Mouse (Mus musculus): ENCODE results near the gene Gprc5d.
A peak's percentile ranks its signal among the peaks of the same experiment; 100 is the strongest.

Gprc5d gene

DNA sequence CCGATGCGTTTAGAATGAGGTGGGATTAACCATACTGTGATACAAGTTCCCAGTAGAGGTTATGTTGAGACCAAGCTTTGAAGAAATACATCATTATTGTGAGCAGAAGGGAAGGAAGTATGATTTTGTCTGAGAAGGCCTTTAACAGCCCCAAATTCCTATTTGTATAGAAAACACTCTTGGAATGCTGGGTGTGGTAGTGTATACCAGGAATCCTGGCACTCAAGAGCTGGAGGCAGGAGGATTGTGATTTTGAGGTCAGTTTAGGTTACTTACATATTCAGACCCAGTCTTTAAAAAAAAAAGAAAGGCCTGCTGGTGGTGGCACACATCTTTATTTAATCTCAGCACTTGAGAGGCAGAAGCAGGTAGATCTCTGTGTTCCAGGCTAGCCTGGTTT, 47.7 kb downstream of the Gprc5d start:
- DNase-seq (ENCODE audit: low spot score), result no peak

DNA sequence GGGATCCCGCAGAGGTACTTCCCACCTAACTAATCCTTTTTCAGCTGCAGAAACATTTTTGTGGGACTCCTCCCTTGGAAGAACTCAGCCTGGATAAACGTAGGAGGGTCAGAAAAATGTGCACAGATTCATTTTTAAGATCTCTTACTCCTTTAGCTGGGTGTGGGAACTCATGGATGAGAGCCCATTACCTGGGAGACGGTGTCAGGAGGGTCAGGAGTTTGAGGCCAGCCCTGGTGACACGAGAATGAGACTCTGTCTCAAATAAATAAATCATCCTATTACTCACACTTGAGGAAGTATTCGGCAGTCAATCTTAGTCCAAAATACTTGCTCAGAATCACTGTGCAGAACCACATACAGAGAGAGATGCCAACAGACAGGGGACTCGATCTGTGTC, 48.2 kb downstream of the Gprc5d start:
- no peak for DNase-seq (ENCODE audit: low spot score)

DNA sequence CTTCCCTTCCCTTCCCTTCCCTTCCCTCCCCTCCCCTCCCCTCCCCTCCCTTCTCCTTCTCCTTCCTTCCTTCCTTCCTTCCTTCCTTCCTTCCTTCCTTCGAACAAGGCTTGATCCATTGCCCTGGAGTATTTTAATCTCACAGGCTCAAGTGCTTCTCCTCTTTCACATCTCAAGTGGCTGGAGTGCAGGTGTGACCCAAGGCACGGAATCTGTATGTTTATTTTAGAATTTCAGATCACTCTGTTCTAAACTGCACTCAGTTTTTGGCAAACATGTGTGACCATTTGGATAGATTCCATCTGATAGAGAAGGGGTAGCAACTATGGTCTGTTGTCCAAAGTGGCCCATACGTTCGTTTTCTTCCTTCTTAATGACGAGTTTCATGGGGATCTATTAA, 49.9 kb downstream of the Gprc5d start:
- DNase-seq (ENCODE audit: low spot score), result no peak

DNA sequence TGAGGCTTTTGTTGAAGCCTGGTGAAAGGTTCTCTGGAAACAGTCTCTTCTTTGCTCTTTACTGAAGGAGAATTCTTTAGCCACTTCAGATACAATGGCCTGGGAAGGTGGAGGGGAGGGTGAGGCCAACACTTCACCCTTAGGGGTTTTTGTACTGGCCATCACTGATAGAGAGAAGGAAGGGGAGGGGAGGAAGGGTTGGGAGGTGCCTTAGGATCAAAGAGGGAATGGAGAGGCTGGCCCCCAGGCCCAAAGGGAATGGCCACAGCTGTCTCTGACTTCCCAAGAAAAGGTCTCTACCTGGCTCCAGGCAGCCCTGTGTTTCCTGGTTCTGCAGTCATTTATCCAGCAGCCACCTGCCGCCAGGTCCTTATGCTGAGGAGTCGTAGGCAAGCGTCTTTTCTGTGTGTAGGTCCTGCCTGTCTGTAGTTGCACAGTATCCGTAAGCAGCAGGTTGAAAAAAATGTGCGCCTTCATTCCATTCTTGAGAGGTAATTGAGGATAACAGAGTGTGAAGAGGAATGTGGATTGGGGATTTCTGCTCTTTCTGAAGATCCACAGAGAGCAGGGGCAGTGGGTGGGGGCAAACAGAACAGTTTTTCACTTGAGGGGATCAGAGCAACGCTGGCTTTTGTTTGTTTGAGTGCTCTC, 51.2 kb downstream of the Gprc5d start:
- no peak for DNase-seq (ENCODE audit: low spot score)

DNA sequence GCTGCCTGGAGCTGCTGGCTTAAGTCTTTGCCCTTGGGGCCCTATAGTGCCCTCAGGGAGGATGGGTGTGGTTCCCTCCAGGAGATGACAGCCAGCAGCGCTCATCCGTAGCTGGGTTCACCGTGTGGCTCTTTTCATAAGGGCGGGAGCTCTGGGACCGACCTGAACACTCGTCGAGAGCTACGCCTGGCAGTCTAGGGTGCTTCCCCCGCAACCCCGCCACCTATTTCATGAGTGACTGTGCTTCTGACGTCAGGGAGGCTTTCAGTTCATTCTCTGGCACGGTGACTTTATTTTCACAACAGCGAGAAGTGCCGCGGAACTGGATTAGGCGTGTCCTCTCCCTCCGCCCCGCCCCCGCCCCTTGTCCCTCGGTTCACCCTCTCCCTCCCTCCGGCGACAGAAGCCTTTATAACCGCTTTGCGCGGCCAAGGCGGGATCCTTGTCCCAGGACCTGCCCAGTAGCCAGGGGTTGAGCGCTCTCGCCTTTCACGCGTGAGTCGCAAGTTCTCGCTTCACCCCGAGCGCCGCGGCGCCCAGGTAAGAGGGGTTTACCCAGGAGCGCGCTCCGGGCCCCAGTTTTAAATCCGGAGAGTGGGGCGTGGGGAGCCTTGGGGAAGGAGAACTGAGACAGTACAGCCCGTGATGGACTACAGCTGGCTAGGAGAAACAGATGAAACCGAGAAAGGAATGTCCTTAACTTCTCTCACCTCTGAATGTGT, 52.7 kb downstream of the Gprc5d start, which contains the start of gene Gprc5a:
Gprc5a (plus strand) TSS at position 416 of the 722 bp plus-strand sequence.
- peak; percentile 57 for DNase-seq (ENCODE audit: low spot score)

DNA sequence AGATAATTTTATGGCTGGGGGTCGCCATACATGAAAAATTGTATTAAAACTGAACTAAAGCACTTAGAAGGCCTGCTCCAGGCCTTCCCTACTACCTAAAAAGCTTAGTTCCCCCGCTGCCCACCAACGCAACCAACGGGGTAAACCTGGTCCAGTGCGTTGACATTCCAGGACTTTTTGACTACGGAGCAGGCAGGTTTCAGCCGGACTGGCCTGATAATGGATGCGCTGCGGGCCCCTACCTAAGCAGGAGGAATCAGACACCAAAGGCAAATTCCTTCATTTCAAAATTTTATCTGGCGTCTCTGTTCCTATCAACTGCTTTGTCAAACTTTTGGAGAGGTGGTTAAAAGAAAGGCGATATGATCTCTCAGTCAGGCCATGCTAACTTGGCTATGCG, 53.5 kb downstream of the Gprc5d start:
- no peak for DNase-seq (ENCODE audit: low spot score)

DNA sequence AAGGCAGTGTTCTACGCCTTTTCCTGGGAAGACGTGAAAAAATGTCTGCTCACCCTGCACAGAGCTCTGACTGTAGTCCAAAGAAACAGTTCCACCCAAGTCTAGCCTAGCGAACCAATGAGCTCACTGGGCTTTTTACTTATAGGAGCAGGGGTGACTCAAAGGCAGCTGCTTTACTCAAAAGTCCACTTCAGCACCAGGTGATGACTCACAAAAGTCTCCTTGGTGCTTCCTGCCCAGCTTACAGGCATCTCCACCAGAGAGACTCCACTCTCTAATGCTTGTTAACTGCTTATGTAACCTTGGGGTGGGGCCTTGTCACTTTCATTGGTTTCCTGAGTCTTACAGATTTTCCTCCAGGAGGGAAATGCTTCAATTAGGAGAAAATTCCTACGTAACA, 57.4 kb downstream of the Gprc5d start:
- DNase-seq (ENCODE audit: low spot score), result no peak
